Mouse (Mus musculus) lung, embryonic 14.5 days (tissue): ENCODE measurements around the gene Hist1h2ae. TPM values are rescaled to one million over a fixed set of nuclear protein-coding genes. Genes with fewer than 3 reads are reported as not detected.
"Not testable (repeated sequence)": the region's sequence is repeated elsewhere in the genome, so short reads cannot be mapped to it uniquely, and the experiment has no call there.

Source experiments
- ATAC-seq: fragments of 200-750 bp; cut with Nextera tagmentation; 2 replicates; pipeline ENCODE4 v1.8.0; 2017; ENCODE audit warnings: mild to moderate bottlenecking, moderate TSS enrichment, moderate library complexity; ENCODE audit not compliant: insufficient read depth
- DNase-seq: peaks from one replicate; pipeline ENCODE4 v3.0.0-alpha.2; 2015
- H3K27ac ChIP-seq: fragments of 300-500 bp; sonication (generic); 2 replicates; pipeline ENCODE4 v1.5.1; 2014; ENCODE audit warnings: low read depth, mild to moderate bottlenecking, moderate library complexity
- H3K27me3 ChIP-seq: fragments of 300-500 bp; sonication (generic); 2 replicates; pipeline ENCODE4 v1.6.1; 2014; ENCODE audit warnings: low read length, control low read depth; ENCODE audit not compliant: insufficient read depth
- H3K36me3 ChIP-seq: fragments of 300-500 bp; sonication (generic); 2 replicates; pipeline ENCODE4 v1.6.1; 2014; ENCODE audit warnings: control low read depth; ENCODE audit not compliant: insufficient read depth
- H3K4me1 ChIP-seq: fragments of 300-500 bp; sonication (generic); 2 replicates; pipeline ENCODE4 v1.6.1; 2014; ENCODE audit warnings: antibody characterized with exemption, control low read depth; ENCODE audit not compliant: insufficient read depth
- H3K4me2 ChIP-seq: fragments of 300-500 bp; sonication (generic); 2 replicates; pipeline ENCODE4 v1.6.1; 2014; ENCODE audit warnings: mild to moderate bottlenecking
- H3K4me3 ChIP-seq: fragments of 300-500 bp; sonication (generic); 2 replicates; pipeline ENCODE4 v1.5.1; 2014; ENCODE audit warnings: low read depth, low read length
- H3K9ac ChIP-seq: fragments of 300-500 bp; sonication (generic); 2 replicates; pipeline ENCODE4 v1.6.1; 2014
- H3K9me3 ChIP-seq: fragments of 300-500 bp; sonication (generic); 2 replicates; pipeline ENCODE4 v1.6.1; 2016; ENCODE audit warnings: low read depth, low read length, control low read depth
- CTCF ChIP-seq: IDR thresholded peaks from 2 replicates; pipeline ENCODE4 v1.5.1; 2016; ENCODE audit warnings: antibody characterized with exemption, low read depth
- WGBS: fragments of 180-500 bp; shearing (Covaris S2); extraction: QIAGEN DNeasy Blood & Tissue Kit; methylation state at CpG from one replicate; pipeline ENCODE4 v1.1.7; 2014; 5-methylcytosine and 5-hydroxymethylcytosine counted together
- polyA plus RNA-seq: library from polyadenylated mRNA; unstranded; fragments of >200 nt; fragmentation: Nextera tagmentation; extraction: Ambion mirVana; gene quantifications from 2 replicates; pipeline ENCODE4 v1.2.1, GENCODE M21; 2014

Hist1h2ae gene
- polyA plus RNA-seq, 1 experiment from 2014 or later, result 166 TPM

DNA sequence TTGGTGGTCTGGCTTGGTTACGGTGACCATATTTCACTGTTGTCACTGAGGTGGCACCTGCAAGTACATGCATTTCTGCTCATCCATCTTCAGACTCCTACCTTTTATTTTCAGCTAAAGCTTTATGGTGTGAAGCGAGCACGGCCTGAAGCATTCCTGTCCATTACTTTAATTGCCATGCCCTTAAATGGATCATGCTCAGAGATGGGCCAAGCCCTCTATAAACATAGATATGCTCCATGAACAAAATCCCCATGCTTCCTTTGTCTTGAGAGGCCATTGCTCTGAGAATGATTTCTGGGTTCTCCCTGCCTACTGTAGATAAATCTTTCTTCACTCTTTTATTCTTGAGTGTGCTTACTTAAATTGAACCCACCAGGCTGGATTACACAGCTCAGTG, 33.4 kb upstream of the Hist1h2ae start:
- H3K27me3 ChIP-seq, result no peaks in the 10 kb centered on the region
- H3K27ac ChIP-seq, result no peak overlapping the region
- H3K4me1 ChIP-seq, result no peaks in the 10 kb centered on the region
- no peaks in the 10 kb centered on the region for H3K36me3 ChIP-seq
- H3K9me3 ChIP-seq, result no peaks in the 10 kb centered on the region
- ATAC-seq (no peak), DNase-seq (no peak)
- H3K9ac ChIP-seq, result no peak overlapping the region
- WGBS, result 91% methylated on average over 3 of the region's 3 CpGs
- H3K4me3 ChIP-seq, result no peak overlapping the region
- H3K4me2 ChIP-seq, result no peak overlapping the region
- no peak for TF ChIP-seq CTCF

DNA sequence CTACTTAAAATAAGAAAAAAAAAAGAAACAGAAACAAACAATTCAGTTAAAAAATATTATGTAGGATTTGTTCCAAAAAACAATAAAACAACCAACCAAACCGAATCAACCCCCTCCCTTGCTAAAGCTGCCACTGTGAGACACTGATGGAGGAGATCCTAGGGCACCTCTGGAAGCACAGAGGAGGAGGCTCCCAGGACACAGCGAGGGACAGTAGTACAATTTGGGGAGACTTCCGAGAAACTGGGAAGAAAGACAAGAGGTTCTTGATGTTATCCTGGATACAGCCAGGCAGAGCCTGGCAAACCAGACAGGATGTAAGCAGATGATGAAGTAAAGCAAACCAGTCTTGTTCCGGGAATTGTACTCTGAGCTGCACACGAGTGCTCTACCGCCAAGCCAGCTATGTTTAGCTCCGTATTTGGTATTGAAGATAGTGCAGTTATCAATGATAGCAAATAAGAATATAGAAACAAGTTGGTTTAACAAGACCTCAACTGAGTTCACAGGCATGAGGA, 32.2 kb upstream of the Hist1h2ae start:
- H3K36me3 ChIP-seq, result no peaks in the 10 kb centered on the region
- H3K9me3 ChIP-seq, result no peaks in the 10 kb centered on the region
- no peaks in the 10 kb centered on the region for H3K27me3 ChIP-seq
- WGBS, result 67% methylated on average over 7 of the region's 7 CpGs
- no peak overlapping the region for H3K9ac ChIP-seq
- no peak for TF ChIP-seq CTCF
- no peak overlapping the region for H3K27ac ChIP-seq
- H3K4me2 ChIP-seq, result no peak overlapping the region
- DNase-seq (peak; percentile 32), ATAC-seq (no peak)
- no peak overlapping the region for H3K4me3 ChIP-seq
- no peaks in the 10 kb centered on the region for H3K4me1 ChIP-seq

GRCm38 (mm10) chr13:23597957-23598356, 26.9 kb upstream of the Hist1h2ae start:
- peak; percentile 82 for TF ChIP-seq CTCF
- no peak overlapping the region for H3K9ac ChIP-seq
- peak; percentile 52; the same call in 1 of the 2 replicates for ATAC-seq
- WGBS, result 4% methylated on average over 9 of the region's 9 CpGs
- DNase-seq, result peak; percentile 93
- no peaks in the 10 kb centered on the region for H3K36me3 ChIP-seq
- H3K27ac ChIP-seq, result no peak overlapping the region
- no peaks in the 10 kb centered on the region for H3K9me3 ChIP-seq
- H3K4me1 ChIP-seq, result peaks cover 4% of the 10 kb centered on the region; the same call in 1 of the 2 replicates
- no peaks in the 10 kb centered on the region for H3K27me3 ChIP-seq
- H3K4me2 ChIP-seq, result no peak overlapping the region
- no peak overlapping the region for H3K4me3 ChIP-seq

- DNase-seq (no peak), ATAC-seq (no peak)
- Histone ChIP-seq H3K9ac (no peak overlapping the region), H3K27me3 (no peaks in the 10 kb centered on the region), H3K4me2 (no peak overlapping the region), H3K9me3 (no peaks in the 10 kb centered on the region), H3K27ac (no peak overlapping the region), H3K36me3 (no peaks in the 10 kb centered on the region), H3K4me1 (peaks cover 4% of the 10 kb centered on the region; the same call in 1 of the 2 replicates), H3K4me3 (no peak overlapping the region)
- WGBS, result 85% methylated on average over 7 of the region's 7 CpGs
- TF ChIP-seq CTCF, result no peak
These were observed 24.8 kb upstream of the Hist1h2ae start for GRCm38 (mm10) chr13:23595622-23596372.

- no peak overlapping the region for H3K27ac ChIP-seq
- WGBS, result 72% methylated on average over 2 of the region's 2 CpGs
- H3K4me2 ChIP-seq, result no peak overlapping the region
- ATAC-seq (no peak), DNase-seq (no peak)
- H3K9me3 ChIP-seq, result no peaks in the 10 kb centered on the region
- no peak overlapping the region for H3K4me3 ChIP-seq
- H3K36me3 ChIP-seq, result no peaks in the 10 kb centered on the region
- no peak overlapping the region for H3K9ac ChIP-seq
- peaks cover 4% of the 10 kb centered on the region; the same call in 1 of the 2 replicates for H3K4me1 ChIP-seq
- no peaks in the 10 kb centered on the region for H3K27me3 ChIP-seq
- TF ChIP-seq CTCF, result no peak
These were observed 24.2 kb upstream of the Hist1h2ae start for GRCm38 (mm10) chr13:23595185-23595584.

DNA sequence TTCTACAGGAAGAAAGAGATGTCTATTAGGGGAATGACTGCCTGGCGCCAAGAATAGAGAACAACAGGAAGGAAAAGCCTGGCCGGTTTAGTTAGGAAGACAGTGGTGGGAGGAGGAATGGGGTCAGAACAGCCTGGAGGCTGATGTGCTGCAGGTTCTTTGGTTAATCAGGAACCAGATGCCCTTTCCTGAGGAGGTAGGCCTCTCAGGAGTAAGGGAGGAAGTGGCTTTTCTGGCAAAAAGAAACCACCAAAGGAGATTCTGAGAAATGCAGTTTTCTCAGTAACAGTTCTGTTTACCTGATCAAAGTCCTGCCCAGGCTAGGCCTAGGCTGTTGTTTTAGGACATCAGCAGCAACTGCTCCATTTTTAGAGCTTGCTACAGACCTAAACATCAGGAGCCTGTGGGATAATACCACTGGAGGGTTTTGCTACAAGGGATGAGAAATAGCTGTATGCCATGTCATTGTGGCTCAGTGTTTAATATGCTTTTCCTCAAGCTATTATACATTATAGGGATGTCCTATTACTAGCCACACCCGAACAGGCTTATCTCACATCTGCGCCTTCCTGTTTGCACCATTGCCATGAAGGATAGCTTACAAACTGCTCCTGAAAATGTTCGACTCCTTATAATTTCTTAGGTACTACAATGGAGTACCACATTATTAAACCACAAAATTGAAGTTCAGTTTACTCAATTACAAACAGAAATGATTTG, 22.2 kb upstream of the Hist1h2ae start:
- H3K36me3 ChIP-seq, result no peaks in the 10 kb centered on the region
- H3K27ac ChIP-seq, result peak overlapping the region; percentile 83
- peak; percentile 37 for DNase-seq
- H3K27me3 ChIP-seq, result no peaks in the 10 kb centered on the region
- TF ChIP-seq CTCF, result no peak
- no peak overlapping the region for H3K4me2 ChIP-seq
- no peak overlapping the region for H3K4me3 ChIP-seq
- ATAC-seq, result no peak
- peaks cover 4% of the 10 kb centered on the region; the same call in 1 of the 2 replicates for H3K4me1 ChIP-seq
- H3K9ac ChIP-seq, result peak overlapping the region; percentile 20; the same call in 1 of the 2 replicates
- WGBS, result 70% methylated on average over 5 of the region's 5 CpGs
- no peaks in the 10 kb centered on the region for H3K9me3 ChIP-seq

- no peak overlapping the region for H3K4me2 ChIP-seq
- H3K4me1 ChIP-seq, result peaks cover 4% of the 10 kb centered on the region; the same call in 1 of the 2 replicates
- peak overlapping the region; percentile 20; the same call in 1 of the 2 replicates for H3K9ac ChIP-seq
- H3K4me3 ChIP-seq, result no peak overlapping the region
- no peak for ATAC-seq
- no peak for DNase-seq
- H3K27ac ChIP-seq, result peak overlapping the region; percentile 83; the same call in 1 of the 2 replicates
- 84% methylated on average over 7 of the region's 7 CpGs for WGBS
- no peaks in the 10 kb centered on the region for H3K36me3 ChIP-seq
- TF ChIP-seq CTCF, result no peak
- no peaks in the 10 kb centered on the region for H3K9me3 ChIP-seq
- H3K27me3 ChIP-seq, result no peaks in the 10 kb centered on the region
These were observed 21.6 kb upstream of the Hist1h2ae start for GRCm38 (mm10) chr13:23592614-23593013.

GRCm38 (mm10) chr13:23591886-23592285, 20.9 kb upstream of the Hist1h2ae start:
- H3K9me3 ChIP-seq, H3K9ac ChIP-seq, DNase-seq, H3K27me3 ChIP-seq, H3K27ac ChIP-seq, H3K4me2 ChIP-seq, H3K36me3 ChIP-seq, H3K4me1 ChIP-seq, ATAC-seq, H3K4me3 ChIP-seq: not testable (repeated sequence)
- WGBS, result 70% methylated on average over 6 of the region's 7 CpGs
